Mouse (Mus musculus) forelimb bud, embryonic 11.5 days (tissue): ENCODE measurements around the gene Wfdc1.
A peak's percentile ranks its signal among the peaks of the same experiment; 100 is the strongest.

ENCODE experiments used
- DNase-seq: peaks from one replicate; pipeline ENCODE4 v3.0.0-alpha.2; 2012; ENCODE audit warnings: low read depth, low spot score

Gene Wfdc1

GRCm38 (mm10) chr8:119690602-119691001, 24.4 kb downstream of the Wfdc1 start:
- DNase-seq = no peak

- no peak for DNase-seq
Measured at GRCm38 (mm10) chr8:119691989-119692388, 25.8 kb downstream of the Wfdc1 start.

- DNase-seq = no peak
Measured at GRCm38 (mm10) chr8:119694696-119695095, 28.5 kb downstream of the Wfdc1 start.

- DNase-seq = no peak
Measured at GRCm38 (mm10) chr8:119697163-119697562, 31.0 kb downstream of the Wfdc1 start.

GRCm38 (mm10) chr8:119698960-119699359, 32.8 kb downstream of the Wfdc1 start:
- DNase-seq = no peak

GRCm38 (mm10) chr8:119699549-119700134, 33.5 kb downstream of the Wfdc1 start, which contains the start of gene Atp2c2:
Gene Atp2c2 (plus strand): TSS chr8:119700009.
- no peak for DNase-seq

GRCm38 (mm10) chr8:119702965-119703364, 36.8 kb downstream of the Wfdc1 start:
- no peak for DNase-seq

GRCm38 (mm10) chr8:119707146-119707545, 41.0 kb downstream of the Wfdc1 start:
- no peak for DNase-seq

- DNase-seq = no peak
Measured at GRCm38 (mm10) chr8:119708471-119708870, 42.3 kb downstream of the Wfdc1 start.

- DNase-seq = no peak
Measured at GRCm38 (mm10) chr8:119708878-119709702, 42.9 kb downstream of the Wfdc1 start.

- DNase-seq = no peak
Measured at GRCm38 (mm10) chr8:119709703-119710093, 43.5 kb downstream of the Wfdc1 start.

GRCm38 (mm10) chr8:119712226-119712625, 46.1 kb downstream of the Wfdc1 start:
- DNase-seq = no peak

- DNase-seq = no peak
Measured at GRCm38 (mm10) chr8:119713421-119713820, 47.3 kb downstream of the Wfdc1 start.

- no peak for DNase-seq
Measured at GRCm38 (mm10) chr8:119715221-119715620, 49.1 kb downstream of the Wfdc1 start.

GRCm38 (mm10) chr8:119716730-119717299, 50.6 kb downstream of the Wfdc1 start:
- DNase-seq = no peak

GRCm38 (mm10) chr8:119717765-119718164, 51.6 kb downstream of the Wfdc1 start:
- peak; percentile 49 for DNase-seq

- no peak for DNase-seq
Measured at GRCm38 (mm10) chr8:119719011-119719501, 52.9 kb downstream of the Wfdc1 start.

- DNase-seq = no peak
Measured at GRCm38 (mm10) chr8:119722348-119722747, 56.2 kb downstream of the Wfdc1 start.

- no peak for DNase-seq
Measured at GRCm38 (mm10) chr8:119723676-119724075, 57.5 kb downstream of the Wfdc1 start.

GRCm38 (mm10) chr8:119724596-119724995, 58.4 kb downstream of the Wfdc1 start:
- DNase-seq = no peak

GRCm38 (mm10) chr8:119727093-119727492, 60.9 kb downstream of the Wfdc1 start:
- no peak for DNase-seq

- no peak for DNase-seq
Measured at GRCm38 (mm10) chr8:119728351-119728895, 62.3 kb downstream of the Wfdc1 start.
